Mouse (Mus musculus): ENCODE results near the gene Bbx.

- no peak for TF ChIP-seq POLR2A (IDR thresholded peaks at IDR 0.05; ENCODE audit: insufficient read depth, low read depth, low read length)
- no peak for TF ChIP-seq CTCF (IDR thresholded peaks at IDR 0.05)
- TF ChIP-seq EP300 (IDR thresholded peaks at IDR 0.05; ENCODE audit: insufficient read depth, low read depth, low read length): no peak
Observed at GRCm38 (mm10) chr16:50315349-50315969, 116.7 kb downstream of the Bbx start.
